Mouse (Mus musculus): Measurements from ENCODE around the gene Mt3.

Mt3 gene

DNA sequence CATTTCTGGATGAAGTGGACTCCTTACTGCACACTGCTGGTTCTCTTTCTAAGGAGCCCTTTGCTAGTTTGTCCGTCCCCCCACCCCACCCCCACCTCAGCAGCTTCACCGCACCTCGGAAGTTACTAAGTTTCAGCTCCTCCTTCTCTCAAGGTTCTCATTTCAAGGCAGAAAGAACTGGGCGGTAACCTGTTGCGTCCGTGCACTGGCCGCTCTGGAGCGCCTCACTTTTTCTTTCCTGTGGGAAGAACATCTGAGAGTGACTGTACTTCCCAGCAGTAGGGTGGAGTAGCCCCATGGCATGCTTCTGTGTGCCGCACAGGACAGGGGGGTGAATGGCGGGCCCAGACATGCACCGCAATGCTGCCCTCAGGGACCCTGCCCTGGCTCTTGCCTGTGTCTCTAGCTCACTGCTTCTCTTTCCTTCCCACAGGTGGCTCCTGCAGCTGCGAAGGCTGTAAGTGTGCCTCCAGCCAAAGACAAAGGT, 32.0 kb downstream of the Mt3 start:
- no peak for DNase-seq (ENCODE audit: low read depth in 1 of 2, low spot score in 2 of 2)

DNA sequence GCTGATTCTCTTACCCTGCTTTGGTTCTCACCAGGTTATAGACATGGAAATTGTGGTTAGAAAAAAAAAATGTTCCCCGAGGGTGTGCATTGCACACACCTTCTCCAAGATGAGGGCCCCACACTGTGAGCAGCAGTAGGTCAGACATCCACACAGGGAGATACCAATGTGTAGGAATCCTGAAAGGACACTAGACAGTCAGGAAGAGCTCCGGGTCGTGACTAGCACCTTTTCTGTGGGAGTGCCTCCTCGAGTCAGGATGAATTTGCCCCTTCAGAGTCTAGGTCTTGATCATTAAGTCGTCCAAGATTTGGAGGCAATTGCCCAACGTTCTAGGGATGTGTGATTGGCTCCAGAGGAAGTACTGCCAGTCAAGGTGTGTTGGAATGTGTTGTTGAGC, 33.4 kb downstream of the Mt3 start:
- no peak for DNase-seq (ENCODE audit: low read depth in 1 of 2, low spot score in 2 of 2)

DNA sequence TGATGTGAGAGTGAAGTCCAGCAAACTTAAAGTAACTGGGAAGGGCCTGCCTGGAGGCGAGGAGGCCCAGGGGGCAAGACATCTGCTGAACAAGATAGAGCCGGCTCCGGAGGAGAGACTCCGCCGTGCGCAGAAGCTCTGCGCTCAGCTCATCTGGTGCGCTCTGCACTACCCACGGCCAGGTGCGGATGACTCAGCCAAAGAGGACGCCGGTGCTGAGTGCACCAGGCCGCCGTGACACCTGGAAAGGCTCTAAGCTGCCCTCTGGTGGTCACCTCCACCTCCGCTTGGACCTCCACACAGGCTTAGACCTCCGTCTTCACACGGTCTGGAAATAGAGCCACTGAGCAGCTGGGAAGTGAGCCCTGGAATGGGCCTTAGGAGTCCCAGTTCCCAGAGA, 34.1 kb downstream of the Mt3 start:
- no peak for DNase-seq (ENCODE audit: low read depth in 1 of 2, low spot score in 2 of 2)

DNA sequence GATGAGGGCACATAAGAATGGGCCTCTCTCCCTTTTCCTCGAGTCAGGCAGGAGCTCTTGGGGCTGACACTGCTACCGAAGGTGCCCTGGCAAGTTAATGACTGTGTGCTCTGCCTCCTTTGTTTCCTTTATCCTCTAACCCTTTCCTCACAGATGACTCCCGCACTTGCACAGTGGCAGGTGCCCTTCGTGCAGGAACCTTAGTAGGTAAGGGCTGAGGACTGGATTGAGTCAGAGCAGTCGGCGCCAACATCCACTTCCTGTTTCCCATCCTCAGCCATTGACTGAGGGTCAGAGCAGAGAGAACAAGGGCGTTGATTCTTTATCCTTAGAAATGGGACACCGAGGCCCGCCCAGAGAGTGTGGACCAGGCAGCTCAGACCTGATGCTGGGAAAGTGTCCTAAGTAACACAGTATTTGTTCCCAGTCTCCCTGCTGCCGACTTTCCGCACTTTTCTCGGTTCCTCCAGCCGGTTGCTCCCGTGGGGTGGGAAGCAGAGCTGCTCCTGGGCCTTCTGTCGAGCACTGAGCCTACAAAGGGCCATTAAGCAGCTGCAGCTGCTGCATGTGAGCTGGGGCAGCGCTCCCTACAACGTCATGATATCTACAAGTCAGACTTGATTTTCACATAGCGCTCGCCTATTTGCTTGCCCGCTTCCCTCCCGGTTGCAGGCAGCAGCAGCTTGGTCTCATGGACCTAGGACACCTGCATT, 35.0 kb downstream of the Mt3 start:
- DNase-seq (ENCODE audit: low read depth in 1 of 2, low spot score in 2 of 2), result peak in 1 of 2 experiments; percentile 36

DNA sequence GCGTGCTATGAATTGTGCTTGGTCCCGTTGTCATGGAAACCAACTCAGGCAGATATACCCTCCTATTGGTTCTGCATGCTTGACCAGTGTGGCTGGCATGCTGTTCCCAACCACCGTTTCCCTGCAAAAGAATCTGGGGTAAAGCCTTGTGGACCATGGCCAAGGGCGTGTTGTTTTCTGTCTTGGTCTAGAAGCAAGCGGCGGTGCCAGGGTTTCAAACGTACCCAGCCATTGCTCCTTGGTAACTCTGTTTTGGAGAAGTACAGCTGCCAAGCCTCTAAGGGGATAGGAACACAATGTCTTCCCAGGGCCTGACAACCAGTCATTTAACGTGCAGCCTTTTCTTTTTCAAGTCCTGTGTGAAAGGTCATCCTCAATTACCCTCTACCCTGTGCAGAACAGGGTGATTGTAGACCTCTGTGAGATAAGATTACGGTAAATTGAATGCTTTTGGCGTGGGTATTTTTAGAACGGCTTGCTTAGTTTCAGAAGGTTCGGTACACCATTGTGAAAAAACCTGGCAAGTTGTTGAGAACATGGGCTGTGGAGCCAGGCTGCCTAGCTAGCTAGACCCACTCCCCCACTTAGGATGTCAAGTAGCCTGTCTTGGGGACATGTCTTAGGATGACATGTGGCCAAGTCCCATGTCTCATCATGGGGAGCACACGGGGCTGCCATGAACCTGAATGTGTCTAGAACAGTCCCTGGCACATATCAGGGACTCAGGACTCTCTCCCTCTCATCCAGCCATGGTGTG, 37.0 kb downstream of the Mt3 start:
- no peak for DNase-seq (ENCODE audit: low read depth in 1 of 2, low spot score in 2 of 2)

DNA sequence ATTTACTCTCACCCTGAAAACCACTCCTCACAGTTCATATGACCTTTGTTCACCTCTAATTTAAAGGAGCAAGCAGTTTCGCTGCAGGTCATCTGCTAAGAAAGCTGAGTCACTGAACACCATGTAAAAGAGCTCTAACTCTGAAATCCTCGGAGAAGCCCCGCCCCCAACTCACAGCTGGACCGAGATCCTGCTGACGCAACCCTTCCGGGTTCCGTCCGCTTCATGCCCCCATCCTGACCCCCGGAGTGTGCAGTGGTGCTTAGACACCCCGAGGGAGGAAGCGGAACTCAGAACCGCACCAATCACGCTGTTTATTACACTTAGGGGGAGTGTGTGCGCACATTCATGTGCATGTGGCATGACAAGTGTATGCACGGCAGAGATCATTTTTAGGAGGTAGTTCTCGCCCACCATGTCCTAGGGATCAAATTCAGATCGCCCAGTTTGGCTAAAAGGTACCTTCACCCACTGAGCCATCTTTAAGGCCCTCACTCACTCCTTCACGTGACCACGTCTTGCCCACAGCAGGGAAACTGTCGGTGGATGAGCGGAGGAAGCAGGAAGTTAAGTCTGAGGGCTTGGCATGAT, 38.8 kb downstream of the Mt3 start:
- peak; percentile 91 to 92 for DNase-seq (ENCODE audit: low read depth in 1 of 2, low spot score in 2 of 2)

DNA sequence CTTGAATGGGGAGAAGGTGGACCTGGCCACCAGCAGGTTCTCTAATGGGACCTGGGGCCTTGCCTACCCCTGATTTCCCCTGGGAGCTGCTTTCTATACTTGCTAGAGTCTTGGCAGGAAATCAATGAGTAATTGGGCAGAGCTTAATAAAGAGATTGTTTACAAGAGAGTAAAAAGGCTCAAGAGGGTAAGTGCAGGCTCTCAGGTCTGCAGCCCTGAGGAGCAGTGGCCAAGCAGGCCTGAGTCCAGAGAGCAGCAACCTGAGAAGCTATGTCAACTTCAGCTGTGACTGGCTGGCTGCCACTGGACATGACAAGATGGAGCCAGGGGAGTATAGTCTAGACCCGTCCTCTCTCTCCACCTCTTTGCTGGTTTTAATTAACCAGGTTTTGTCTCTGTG, 40.5 kb downstream of the Mt3 start:
- DNase-seq (ENCODE audit: low read depth in 1 of 2, low spot score in 2 of 2), result no peak

GRCm38 (mm10) chr8:94194591-94195223, 42.3 kb downstream of the Mt3 start:
- no peak for DNase-seq (ENCODE audit: low read depth in 1 of 2, low spot score in 2 of 2)

DNA sequence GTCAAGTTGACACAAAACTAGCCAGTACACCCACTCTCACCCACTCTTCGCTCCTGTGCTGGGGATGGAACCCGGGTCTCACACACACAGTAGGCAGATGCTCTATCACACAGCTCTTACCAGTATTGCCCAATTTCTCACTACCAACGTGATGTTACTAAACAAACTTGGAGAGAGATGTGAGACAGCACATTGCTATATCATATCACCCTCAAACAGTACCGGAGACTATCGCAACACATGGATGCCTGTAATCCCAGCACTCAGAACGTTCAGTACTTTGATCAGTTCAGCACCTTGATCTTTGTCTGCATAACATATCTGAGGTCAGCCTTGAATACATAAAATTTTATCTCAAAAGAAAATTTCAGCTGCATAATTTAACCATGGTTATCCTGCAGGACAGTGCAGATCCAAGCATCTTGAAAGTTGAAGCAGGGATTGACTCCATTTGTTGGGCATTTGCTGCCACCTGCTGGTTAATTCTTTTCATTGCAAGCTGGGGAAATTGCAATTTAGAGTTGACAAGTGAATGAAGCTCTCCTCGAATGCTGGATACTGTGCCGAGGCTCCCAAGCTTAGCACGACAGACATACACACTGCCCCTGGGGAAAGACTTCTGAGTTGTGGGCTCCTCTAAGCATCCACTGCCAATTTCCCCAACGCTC, 46.9 kb downstream of the Mt3 start:
- peak in 1 of 2 experiments; percentile 24 for DNase-seq (ENCODE audit: low read depth in 1 of 2, low spot score in 2 of 2)

Data from monocyte, adult 2 months (primary cell).